Mouse (Mus musculus) cerebellum, adult 11-12 months (tissue): ENCODE measurements around the gene Yif1a.

Experiments used
- DNase-seq: peaks from one replicate; pipeline ENCODE4 v3.0.0; 2022

Yif1a gene

DNA sequence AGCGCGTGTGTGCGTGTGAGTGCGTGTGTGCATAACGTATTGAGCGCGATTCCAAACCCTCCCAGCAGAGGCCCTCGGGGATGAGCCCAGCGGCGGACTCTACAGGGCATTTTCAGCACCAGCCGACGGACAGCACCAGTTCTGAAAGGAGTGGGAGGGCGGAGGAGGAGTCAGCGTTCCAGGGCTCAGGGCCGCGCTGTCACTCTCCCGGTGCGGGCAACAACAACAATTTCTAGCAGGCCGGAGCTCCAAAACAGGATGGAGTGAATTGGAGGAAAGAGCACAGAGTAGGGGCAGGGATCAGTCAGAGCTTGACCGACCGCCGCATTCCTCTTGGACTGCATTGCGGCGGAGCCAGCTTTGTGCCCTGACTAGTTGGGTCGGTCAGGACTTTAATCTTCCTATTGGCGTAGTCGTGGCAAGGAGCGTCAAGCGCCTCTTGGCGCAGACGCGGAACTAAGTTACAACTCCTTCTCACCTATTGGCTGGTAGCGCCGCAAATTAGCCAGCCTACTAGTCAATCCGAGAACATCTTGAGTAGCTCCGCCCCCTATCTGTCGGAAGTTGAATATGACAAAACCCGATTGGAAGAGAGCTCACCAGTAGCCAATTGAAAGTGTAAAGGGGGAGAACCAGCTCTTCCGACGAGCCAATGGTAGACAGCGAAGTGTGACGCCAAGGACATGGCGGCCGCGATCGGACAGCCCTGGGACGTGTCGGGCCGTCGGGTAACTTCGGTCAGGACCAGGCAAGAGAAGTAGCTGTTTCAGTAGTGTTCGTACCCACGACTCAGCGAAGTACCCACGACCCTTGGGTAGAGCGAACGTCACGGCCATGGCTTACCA is at the start of gene Yif1a:
Gene Yif1a, plus strand, starts transcription at position 655 of the 845 bp plus-strand sequence.
- DNase-seq = peak; percentile 98

DNA sequence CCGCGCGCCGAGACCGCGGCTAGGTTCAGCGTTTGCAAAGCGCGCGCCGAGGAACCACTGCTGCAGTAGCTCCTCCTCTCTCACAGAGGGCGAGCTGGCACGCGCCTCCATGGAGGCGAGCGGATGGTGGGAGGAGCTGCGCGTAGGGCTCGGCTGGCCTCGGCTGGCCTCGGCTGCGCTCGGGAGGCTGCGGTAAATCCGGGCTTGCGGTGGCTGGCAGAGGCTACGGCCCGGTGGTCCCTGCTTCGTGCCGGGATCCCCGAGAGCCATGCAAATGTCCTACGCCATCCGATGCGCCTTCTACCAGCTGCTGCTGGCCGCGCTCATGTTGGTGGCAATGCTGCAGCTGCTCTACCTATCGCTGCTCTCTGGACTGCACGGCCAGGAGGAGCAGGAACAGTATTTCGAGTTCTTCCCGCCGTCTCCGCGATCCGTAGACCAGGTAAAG is 49.6 kb upstream of the Yif1a start, which contains the start of the genes B4gat1 and AC124502.3:
Gene B4gat1, plus strand, starts transcription at position 118 of the 448 bp plus-strand sequence.
Gene AC124502.3, plus strand, starts transcription at position 183 of the 448 bp plus-strand sequence.
- DNase-seq = peak; percentile 94

DNA sequence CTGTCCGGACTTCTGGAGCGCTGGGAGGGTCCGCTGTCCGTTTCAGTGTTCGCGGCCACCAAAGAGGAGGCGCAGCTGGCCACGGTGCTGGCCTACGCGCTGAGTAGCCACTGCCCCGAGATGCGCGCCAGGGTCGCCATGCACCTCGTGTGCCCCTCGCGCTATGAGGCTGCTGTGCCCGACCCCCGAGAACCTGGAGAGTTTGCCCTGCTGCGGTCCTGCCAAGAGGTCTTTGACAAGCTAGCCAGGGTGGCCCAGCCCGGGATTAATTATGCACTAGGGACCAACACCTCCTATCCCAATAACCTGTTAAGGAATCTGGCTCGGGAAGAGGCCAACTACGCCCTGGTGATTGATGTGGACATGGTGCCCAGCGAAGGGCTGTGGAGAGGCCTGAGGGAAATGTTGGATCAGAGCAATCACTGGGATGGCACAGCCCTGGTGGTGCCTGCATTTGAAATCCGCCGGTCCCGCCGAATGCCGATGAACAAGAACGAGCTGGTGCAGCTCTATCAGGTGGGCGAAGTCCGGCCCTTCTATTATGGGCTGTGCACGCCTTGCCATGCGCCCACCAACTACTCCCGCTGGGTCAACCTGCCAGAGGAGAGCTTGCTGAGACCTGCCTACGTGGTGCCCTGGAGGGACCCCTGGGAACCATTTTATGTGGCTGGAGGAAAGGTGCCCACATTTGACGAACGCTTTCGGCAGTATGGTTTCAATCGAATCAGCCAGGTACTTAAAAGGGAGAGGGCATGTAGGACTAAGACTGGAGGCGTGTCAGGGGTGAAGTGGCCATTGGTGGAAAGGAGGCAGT is 48.8 kb upstream of the Yif1a start:
- peak; percentile 71 for DNase-seq

DNA sequence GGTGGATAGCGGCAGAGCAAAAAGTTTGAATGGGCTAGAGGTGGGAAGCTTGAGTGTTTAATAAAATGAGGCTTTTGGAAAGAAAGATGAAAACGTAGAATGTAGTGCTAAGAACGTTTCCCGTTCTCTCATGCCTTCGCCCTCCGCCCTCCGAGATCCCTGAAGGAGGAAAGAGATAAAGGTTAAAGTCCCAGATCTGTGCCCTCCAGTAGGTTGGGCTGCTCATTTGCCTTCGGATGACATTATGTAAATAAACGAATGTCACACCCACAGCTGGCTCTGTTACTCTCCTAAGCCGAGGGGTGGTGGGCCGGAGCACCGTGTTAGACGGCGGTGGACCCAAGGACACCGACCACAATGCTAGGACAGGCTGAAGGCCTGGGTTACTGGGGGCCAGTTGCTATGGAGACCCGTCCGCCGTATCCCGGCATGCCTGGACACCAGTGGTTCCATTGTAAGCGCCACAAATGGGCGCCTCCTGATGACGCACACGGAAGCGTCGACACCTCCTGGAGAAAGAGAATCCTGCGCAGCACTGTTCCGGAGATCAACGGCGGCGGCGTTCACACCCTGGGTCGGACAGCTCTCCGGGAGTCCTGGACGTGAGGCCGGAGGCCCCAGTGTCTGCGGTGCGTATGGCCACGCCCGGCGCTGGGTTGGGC is 47.3 kb upstream of the Yif1a start, which contains the start of gene Brms1:
Gene Brms1, plus strand, starts transcription at position 493 of the 662 bp plus-strand sequence.
- DNase-seq = peak; percentile 89

DNA sequence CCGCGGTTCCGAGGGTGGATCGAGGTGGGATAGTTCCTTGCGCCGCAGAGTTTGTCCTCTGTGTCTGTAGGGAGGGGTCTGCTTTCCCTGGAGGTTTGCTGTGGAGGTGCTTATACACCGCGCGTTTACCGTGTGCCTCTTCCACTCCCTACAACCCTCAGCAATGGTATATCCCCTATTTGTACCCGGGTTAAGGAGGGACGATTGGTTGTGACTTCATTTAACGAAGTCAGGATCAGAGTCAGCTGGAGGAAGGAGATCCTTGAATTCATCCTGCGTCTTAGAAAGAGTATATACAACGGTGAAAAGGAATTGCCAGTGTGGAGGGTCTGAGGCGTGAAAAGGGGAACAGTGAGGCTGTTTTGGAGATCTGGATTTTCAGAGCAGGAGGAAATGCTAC is 46.8 kb upstream of the Yif1a start:
- DNase-seq = no peak

DNA sequence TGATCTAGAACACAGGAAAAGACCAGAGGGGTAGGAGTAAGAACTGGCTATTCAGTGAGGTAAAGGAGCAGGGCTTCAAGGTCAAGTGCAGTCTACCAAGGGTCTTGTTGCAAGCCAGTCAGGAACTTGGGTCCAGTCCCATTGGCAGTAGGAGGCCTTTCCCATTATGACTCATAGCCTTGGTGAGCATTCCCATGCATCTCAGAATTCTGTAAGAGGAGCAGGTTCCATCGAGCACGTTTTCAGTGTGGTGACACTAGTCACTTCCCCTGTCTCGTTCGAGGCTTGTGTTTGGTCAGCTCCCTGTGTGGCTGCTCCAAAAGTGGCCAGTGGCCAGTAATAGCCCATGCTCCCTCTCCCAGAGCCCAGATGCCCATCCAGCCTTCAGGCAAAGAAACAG is 42.8 kb upstream of the Yif1a start:
- no peak for DNase-seq

DNA sequence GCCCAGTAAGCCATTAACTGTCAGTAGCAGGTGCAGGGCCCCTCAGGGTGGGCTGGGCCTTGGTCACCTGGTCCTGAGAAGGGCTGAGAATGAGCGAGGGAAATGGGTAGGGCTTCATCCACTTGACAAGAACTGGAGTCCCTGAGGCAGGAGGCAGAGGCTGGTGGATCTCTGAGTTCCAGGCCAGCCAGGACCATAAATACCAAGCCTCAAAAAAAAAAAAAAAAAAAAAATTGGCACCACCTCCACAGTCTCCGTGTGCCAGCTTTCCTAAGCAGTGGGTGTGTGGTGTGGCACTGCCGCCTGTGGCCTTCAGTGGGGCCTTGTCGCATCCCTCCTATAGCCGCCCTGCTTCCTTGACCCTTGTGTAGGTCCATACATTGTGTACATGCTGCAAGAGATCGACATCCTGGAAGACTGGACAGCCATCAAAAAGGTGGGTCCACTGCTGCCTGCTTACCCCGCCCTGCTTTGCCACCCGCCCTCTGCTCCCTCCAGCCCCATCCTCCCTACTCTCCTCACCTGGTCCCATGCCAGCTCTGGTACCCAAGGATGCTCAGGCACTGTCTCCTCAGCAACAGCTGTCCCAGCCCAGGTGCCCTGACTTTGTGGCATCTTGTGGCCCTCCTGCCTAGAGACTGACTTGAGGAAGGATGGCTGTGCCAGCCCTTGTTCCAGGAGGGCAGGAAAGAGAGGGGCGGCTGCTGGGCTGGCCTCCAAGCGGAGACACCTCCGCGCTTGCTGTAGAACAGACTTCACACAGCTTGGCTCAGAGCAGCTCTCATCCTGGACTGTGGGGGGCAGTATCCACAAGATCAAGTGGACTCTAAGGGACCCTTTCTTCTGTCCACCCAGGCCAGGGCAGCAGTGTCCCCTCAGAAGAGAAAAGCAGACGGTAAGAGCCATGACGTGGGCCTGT is 39.9 kb upstream of the Yif1a start:
- DNase-seq = no peak

DNA sequence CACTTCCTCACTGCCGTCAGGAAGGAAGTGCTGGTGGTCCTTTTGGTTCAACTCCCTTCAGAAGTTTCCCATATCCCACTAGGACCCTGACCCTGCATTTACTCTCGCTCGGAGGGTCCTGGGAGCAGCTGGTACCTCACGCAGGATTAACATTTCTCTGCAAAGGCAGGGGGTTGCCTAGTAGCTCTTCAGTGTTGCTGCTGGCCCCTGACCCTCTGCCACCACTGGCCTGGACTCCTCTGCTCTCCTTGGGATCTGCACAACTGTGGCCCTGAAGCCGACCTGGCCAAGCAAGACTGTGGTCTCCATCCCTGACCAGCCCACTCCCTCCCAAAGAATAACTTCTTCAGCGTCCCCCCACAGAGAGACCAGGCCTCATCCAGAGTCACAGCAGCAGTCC is 39.0 kb upstream of the Yif1a start:
- no peak for DNase-seq

DNA sequence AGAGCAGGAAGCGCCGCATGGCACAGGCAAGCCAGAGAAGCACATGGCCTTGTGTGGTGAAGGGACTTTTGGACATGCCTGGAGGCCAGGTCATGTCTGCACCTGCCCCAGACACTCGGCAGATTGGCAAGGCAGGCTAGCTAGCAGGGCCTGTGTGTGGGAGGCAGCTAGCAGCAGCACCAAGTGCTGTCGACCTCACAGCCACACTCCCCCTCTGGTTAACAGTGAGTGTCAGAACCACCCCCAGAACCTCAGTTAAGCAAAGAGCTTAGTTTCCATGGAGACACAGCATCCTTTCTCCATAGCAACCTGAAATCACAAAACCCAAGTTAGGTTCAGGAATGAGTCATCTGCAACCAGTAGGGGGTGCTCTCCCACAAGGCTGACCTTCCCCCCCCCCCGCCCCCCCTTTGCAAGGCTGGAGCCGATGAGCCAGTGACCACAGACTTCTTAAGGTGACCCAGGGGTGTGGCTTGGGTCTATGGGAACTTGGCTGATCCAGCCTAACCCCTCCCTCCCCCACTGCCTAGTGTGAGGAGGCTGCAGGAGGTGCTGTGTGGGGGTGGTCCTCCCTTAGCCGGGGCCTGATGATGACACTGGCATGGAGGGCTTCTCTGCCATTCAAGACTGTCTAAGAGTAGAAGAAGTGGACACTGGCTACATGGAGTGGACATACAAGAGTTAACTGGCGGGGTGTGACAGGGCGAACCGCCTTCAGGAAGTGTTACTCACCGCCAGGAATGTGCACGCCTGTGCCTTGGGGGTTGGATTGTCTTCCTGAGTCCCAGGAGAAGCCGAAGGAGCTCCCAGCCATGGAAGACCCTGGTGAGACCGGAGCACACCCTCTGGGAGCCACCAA is 38.1 kb upstream of the Yif1a start, which contains the start of gene Rin1:
Gene Rin1, plus strand, starts transcription at position 435 of the 859 bp plus-strand sequence.
- peak; percentile 67 for DNase-seq

DNA sequence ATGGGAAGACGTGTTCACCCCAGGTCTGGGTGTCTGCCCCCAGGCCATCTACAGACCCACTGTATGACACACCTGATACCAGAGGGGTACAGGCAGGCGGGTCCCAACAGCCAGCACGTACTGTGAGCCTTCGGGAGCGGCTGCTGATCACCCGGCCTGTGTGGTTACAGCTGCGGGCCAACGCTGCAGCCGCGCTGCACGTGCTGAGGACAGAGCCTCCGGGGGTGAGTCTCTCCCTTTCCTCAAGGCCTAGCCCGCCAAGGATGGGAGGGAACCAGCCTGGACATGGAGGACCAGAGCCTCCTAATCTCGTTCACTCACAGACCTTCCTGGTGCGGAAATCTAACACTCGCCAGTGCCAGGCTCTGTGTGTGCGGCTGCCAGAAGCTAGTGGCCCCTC is 37.3 kb upstream of the Yif1a start:
- DNase-seq = no peak

DNA sequence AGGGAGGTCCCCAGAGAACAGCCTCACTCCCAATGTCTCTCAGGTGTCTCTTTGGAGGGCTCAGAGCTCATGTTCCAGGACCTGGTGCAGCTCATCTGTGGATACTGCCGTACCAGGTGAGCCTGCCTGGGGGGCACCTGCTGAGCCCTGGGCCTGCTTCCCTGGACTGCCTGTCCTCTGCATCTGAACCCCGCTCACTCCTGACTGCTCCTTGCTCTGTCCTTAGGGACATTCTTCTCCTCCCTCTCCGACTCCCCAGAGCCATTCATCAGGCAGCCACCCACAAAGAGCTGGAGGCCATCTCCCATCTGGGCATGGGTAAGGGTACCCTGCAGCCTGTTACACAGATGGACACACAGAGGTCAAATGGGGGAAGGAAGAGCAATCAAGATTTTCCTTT is 36.8 kb upstream of the Yif1a start:
- DNase-seq = no peak

DNA sequence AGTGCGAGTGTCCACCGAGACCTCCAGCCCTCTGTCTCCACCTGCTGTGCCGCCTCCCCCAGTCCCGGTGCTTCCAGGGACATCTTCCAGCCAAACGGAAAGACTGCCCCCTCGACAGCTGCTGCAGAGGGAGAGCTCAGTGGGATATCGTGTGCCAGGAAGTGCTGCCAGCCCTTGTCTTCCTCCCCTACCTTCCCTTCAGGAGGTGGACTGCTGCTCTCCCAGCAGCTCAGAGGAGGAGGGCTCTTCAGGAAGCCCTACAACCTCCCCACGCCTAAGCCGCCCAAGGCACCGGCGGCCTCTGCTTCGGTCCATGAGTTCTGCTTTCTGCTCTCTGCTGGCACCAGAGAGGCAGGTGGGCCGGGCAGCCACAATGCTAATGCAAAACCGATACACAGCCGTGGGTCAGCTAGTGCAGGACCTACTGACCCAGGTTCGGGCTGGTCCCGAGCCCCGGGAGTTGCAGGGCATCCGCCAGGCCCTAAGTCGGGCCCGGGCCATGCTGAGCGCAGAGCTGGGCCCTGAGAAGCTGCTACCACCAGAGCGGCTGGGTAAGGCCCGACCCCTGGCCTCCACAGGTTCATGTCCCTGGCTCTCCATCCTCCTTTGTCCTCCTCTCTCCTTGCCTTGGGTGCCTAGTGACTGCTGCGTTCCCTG is 36.0 kb upstream of the Yif1a start:
- peak; percentile 75 for DNase-seq

DNA sequence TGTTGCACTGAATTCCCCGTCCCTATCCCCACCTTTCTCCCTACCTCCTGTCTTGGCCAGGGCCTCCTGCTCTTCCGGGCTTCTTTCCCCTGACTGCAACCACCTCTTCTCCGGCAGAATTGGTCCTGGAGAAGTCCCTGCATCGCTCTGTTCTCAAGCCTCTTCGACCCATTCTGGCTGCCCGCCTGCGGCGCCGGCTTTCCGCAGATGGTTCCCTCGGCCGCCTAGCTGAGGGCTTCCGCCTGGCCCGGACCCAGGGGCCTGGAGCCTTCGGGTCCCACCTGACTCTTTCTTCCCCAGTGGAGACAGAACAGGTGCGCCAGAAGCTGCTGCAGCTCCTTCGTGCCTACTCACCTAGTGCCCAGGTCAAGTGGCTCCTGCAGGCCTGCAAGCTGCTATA is 35.5 kb upstream of the Yif1a start:
- DNase-seq = peak; percentile 82

DNA sequence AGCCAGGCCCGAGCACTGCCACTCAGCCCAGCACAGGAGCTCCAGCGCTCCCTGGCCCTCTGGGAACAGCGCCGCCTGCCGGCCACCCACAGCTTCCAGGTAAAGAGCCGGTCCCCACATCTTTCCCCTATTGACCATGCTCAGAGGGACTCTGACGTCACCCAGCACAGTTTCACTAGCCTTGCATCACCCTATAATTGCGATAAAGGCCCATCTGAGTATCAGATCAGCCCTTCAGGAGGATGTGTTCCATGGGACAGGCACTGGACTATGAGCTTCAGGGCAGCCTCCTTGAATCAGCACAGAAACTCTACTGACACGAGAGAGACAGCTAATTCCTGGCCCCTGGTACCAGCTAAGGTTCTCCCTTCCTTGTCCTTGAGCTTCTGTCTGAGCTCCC is 34.4 kb upstream of the Yif1a start:
- peak; percentile 80 for DNase-seq

DNA sequence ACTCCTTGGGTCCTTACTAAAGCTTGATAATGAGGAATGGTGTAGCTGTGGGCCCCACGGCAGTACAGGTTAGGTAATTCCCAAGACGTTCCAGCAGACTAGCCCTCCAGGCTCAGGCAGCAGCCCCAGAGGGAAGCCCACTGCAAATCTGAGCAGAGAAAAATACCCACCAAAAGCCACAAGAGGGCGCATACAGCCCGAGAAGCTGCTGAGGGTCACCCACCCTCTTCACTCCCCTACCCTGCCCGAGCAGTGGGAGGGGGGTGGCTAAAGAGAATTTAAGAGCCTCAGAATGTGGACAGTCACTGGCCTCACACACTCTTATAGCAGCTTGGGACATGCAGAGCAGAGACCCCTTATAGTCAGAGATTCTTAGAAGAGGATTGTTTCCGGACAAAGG is 32.1 kb upstream of the Yif1a start:
- DNase-seq = no peak

DNA sequence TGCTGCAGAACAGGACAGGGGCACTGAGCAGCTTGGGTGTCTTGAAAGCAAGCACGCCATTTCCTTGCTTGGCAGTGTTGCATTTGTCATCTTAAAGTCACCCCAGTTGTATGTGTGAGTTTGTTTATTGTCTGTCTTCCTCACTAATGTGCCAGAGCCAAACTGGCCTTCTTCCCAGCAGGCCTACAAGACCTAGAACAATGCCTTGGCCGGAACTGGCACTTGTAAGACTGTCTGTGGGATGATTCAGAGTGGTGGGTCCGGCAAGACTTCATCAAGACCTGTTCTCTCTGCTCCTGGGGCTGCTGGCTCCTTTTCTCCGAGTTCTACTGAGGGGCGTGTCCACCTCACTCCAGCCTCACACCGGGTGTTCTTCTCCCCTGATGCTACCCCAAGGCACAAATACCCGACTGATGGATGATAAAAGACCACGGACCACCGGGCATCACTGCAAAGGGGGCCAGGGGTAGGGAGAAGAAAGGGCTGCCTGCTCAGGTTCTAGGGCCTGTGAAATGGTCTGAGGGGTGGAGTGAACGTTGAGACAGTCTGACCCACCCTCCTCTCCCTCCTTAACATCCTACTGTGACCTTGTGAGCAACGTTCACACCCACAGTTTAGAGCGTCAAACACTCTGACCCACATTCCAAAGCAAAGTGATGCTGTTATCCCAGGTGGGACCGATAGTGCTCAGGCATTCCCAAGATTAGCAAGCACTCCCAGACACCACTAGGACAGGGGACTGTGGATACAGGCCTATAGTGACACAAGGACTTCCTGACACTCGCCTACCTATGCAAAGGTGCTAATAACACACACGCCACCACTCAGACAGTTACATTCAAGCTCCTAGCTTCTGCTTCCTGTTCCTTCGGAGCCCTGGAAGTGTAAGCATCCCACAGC is 30.2 kb upstream of the Yif1a start:
- DNase-seq = no peak

DNA sequence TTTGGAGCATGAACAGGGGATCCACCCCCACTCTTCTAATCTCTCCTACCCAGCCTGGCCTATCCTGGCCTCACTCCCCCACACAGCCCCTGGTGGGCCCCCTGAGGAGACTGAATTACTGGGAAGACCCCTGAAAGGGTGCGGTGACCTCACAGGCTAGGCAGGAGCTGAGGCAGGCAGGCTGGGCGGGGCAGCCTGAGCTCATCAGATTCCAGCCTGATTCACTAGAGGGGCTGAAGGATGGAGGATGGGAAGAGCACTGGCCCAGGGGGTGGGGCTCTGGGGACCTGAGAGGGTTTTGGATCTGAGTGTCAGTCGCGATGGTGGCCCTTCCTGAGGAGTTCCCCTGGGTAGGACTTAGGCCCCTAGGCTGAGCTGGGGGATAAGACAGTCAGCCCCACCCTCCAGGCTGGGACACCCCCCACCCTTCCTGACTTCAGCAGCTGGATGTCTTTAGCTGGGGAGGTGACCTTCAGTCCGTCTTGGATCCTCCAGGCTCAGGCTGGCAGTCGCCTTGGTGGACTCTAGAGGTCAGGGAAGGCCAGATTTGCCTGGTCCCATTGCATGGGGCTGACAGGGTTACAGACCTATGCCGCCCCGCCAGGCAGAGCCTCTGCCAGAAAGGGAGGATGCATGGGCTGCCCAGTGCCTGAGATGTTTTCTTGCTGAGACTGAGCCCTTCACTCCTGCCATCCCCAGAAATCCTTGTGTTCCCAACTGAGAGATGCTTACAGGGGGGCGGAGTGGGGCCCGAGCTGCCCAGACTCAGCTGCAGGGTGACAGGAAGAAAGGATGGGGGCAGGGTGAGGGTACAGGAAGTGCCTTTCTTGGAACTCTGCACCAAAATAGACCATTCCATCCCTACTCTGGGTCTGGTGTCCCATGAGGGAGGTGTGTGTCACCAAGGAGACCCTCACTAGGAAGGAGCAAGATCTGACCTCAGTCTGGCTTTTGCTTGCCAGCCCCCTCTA is 29.3 kb upstream of the Yif1a start:
- no peak for DNase-seq
